Mouse (Mus musculus): ENCODE measurements at regions not wholly inside any gene's neighbourhood (a gene's known extent, or its start where the extent isn't known, plus 50 kb on each side); places are given as distances from the start of the nearest gene placed in this dataset.
"Not testable (repeated sequence)": the region's sequence is repeated elsewhere in the genome, so short reads cannot be mapped to it uniquely, and the experiment has no call there.

GRCm38 (mm10) chr14:14478159-14478558 is 77.1 kb downstream of the Olfr721-ps1 start:
- 23% methylated on average over 2 of the region's 2 CpGs for WGBS (ENCODE audit: missing documents)
- not testable (repeated sequence) for H3K36me3 ChIP-seq (ENCODE audit: inconsistent target); H3K4me3 ChIP-seq (ENCODE audit: inconsistent target); H3K27ac ChIP-seq; H3K79me2 ChIP-seq (ENCODE audit: inconsistent target)

GRCm38 (mm10) chr14:14481840-14482239 is 80.7 kb downstream of the Olfr721-ps1 start:
- Histone ChIP-seq H3K27ac (no peak overlapping the region), H3K79me2 (ENCODE audit: inconsistent target) (no peaks in the 10 kb centered on the region), H3K4me3 (ENCODE audit: inconsistent target) (no peak overlapping the region), H3K36me3 (ENCODE audit: inconsistent target) (no peaks in the 10 kb centered on the region)
- 89% methylated on average over 1 of the region's 1 CpGs for WGBS (ENCODE audit: missing documents)

- H3K4me3 ChIP-seq (ENCODE audit: inconsistent target), result no peak overlapping the region
- WGBS (ENCODE audit: missing documents), result 100% methylated on average over 1 of the region's 1 CpGs
- no peaks in the 10 kb centered on the region for H3K79me2 ChIP-seq (ENCODE audit: inconsistent target)
- no peaks in the 10 kb centered on the region for H3K36me3 ChIP-seq (ENCODE audit: inconsistent target)
- H3K27ac ChIP-seq, result no peak overlapping the region
Measured at GRCm38 (mm10) chr14:14486356-14486755, 85.3 kb downstream of the Olfr721-ps1 start.

GRCm38 (mm10) chr14:14490501-14490900 is 89.4 kb downstream of the Olfr721-ps1 start:
- Histone ChIP-seq H3K36me3 (ENCODE audit: inconsistent target) (no peaks in the 10 kb centered on the region), H3K79me2 (ENCODE audit: inconsistent target) (no peaks in the 10 kb centered on the region), H3K27ac (no peak overlapping the region), H3K4me3 (ENCODE audit: inconsistent target) (no peak overlapping the region)

GRCm38 (mm10) chr14:14492041-14492440 is 90.9 kb downstream of the Olfr721-ps1 start:
- Histone ChIP-seq H3K79me2 (ENCODE audit: inconsistent target) (no peaks in the 10 kb centered on the region), H3K36me3 (ENCODE audit: inconsistent target) (no peaks in the 10 kb centered on the region)

GRCm38 (mm10) chr14:14511927-14512326 is 110.8 kb downstream of the Olfr721-ps1 start:
- WGBS (ENCODE audit: missing documents), result 59% methylated on average over 4 of the region's 4 CpGs
- Histone ChIP-seq H3K36me3 (ENCODE audit: inconsistent target) (no peaks in the 10 kb centered on the region), H3K79me2 (ENCODE audit: inconsistent target) (no peaks in the 10 kb centered on the region), H3K27ac (no peak overlapping the region), H3K4me3 (ENCODE audit: inconsistent target) (no peak overlapping the region)

More at GRCm38 (mm10) chr14:14492041-14492440, 90.9 kb downstream of the Olfr721-ps1 start:
- no peak overlapping the region for H3K27ac ChIP-seq
- H3K4me3 ChIP-seq (ENCODE audit: inconsistent target), result no peak overlapping the region

GRCm38 (mm10) chr14:14513056-14513455 is 112.0 kb downstream of the Olfr721-ps1 start:
- Histone ChIP-seq H3K4me3 (ENCODE audit: inconsistent target) (no peak overlapping the region), H3K36me3 (ENCODE audit: inconsistent target) (no peaks in the 10 kb centered on the region), H3K79me2 (ENCODE audit: inconsistent target) (no peaks in the 10 kb centered on the region), H3K27ac (no peak overlapping the region)
- WGBS (ENCODE audit: missing documents), result 91% methylated on average over 2 of the region's 2 CpGs

- 21% methylated on average over 3 of the region's 3 CpGs for WGBS (ENCODE audit: missing documents)
- no peak overlapping the region for H3K27ac ChIP-seq
- no peak overlapping the region for H3K4me3 ChIP-seq (ENCODE audit: inconsistent target)
- H3K36me3 ChIP-seq (ENCODE audit: inconsistent target), result no peaks in the 10 kb centered on the region
- no peaks in the 10 kb centered on the region for H3K79me2 ChIP-seq (ENCODE audit: inconsistent target)
Measured at GRCm38 (mm10) chr14:14513498-14513897, 112.4 kb downstream of the Olfr721-ps1 start.

- Histone ChIP-seq H3K4me3 (ENCODE audit: inconsistent target) (no peak overlapping the region), H3K27ac (no peak overlapping the region), H3K79me2 (ENCODE audit: inconsistent target) (no peaks in the 10 kb centered on the region), H3K36me3 (ENCODE audit: inconsistent target) (no peaks in the 10 kb centered on the region)
- WGBS (ENCODE audit: missing documents), result 71% methylated on average over 1 of the region's 1 CpGs
Measured at GRCm38 (mm10) chr14:14514440-14515172, 113.5 kb downstream of the Olfr721-ps1 start.

- 48% methylated on average over 2 of the region's 2 CpGs for WGBS (ENCODE audit: missing documents)
- Histone ChIP-seq H3K36me3 (ENCODE audit: inconsistent target) (no peaks in the 10 kb centered on the region), H3K27ac (no peak overlapping the region), H3K4me3 (ENCODE audit: inconsistent target) (no peak overlapping the region), H3K79me2 (ENCODE audit: inconsistent target) (no peaks in the 10 kb centered on the region)
Measured at GRCm38 (mm10) chr14:14515363-14515762, 114.3 kb downstream of the Olfr721-ps1 start.

- Histone ChIP-seq H3K4me3 (ENCODE audit: inconsistent target) (no peak overlapping the region), H3K27ac (no peak overlapping the region), H3K79me2 (ENCODE audit: inconsistent target) (no peaks in the 10 kb centered on the region), H3K36me3 (ENCODE audit: inconsistent target) (no peaks in the 10 kb centered on the region)
- 87% methylated on average over 5 of the region's 5 CpGs for WGBS (ENCODE audit: missing documents)
Measured at GRCm38 (mm10) chr14:14515918-14516317, 114.8 kb downstream of the Olfr721-ps1 start.

- no peaks in the 10 kb centered on the region for H3K79me2 ChIP-seq (ENCODE audit: inconsistent target)
- no peak overlapping the region for H3K4me3 ChIP-seq (ENCODE audit: inconsistent target)
- H3K36me3 ChIP-seq (ENCODE audit: inconsistent target), result no peaks in the 10 kb centered on the region
- no peak overlapping the region for H3K27ac ChIP-seq
- WGBS (ENCODE audit: missing documents), result 100% methylated on average over 1 of the region's 1 CpGs
Measured at GRCm38 (mm10) chr14:14518027-14518426, 116.9 kb downstream of the Olfr721-ps1 start.

GRCm38 (mm10) chr14:14518841-14519240 is 117.7 kb downstream of the Olfr721-ps1 start:
- no peak overlapping the region for H3K27ac ChIP-seq
- 93% methylated on average over 2 of the region's 2 CpGs for WGBS (ENCODE audit: missing documents)
- no peaks in the 10 kb centered on the region for H3K79me2 ChIP-seq (ENCODE audit: inconsistent target)
- H3K36me3 ChIP-seq (ENCODE audit: inconsistent target), result no peaks in the 10 kb centered on the region
- H3K4me3 ChIP-seq (ENCODE audit: inconsistent target), result no peak overlapping the region

GRCm38 (mm10) chr14:14520195-14520594 is 119.1 kb downstream of the Olfr721-ps1 start:
- no peak overlapping the region for H3K27ac ChIP-seq
- no peaks in the 10 kb centered on the region for H3K79me2 ChIP-seq (ENCODE audit: inconsistent target)
- H3K4me3 ChIP-seq (ENCODE audit: inconsistent target), result no peak overlapping the region
- no peaks in the 10 kb centered on the region for H3K36me3 ChIP-seq (ENCODE audit: inconsistent target)

- H3K36me3 ChIP-seq (ENCODE audit: inconsistent target); H3K79me2 ChIP-seq (ENCODE audit: inconsistent target); H3K27ac ChIP-seq; H3K4me3 ChIP-seq (ENCODE audit: inconsistent target): not testable (repeated sequence)
- whole genome bisulfite sequencing (ENCODE audit: missing documents), result 93% methylated on average over 6 of the region's 6 CpGs
Measured at GRCm38 (mm10) chr14:14521331-14521730, 120.2 kb downstream of the Olfr721-ps1 start.

GRCm38 (mm10) chr14:14525225-14525624 is 124.1 kb downstream of the Olfr721-ps1 start:
- Histone ChIP-seq H3K79me2 (ENCODE audit: inconsistent target) (no peaks in the 10 kb centered on the region), H3K4me3 (ENCODE audit: inconsistent target) (no peak overlapping the region), H3K36me3 (ENCODE audit: inconsistent target) (no peaks in the 10 kb centered on the region), H3K27ac (no peak overlapping the region)
- WGBS (ENCODE audit: missing documents), result 40% methylated on average over 4 of the region's 4 CpGs
